Mouse (Mus musculus) myocyte (in vitro differentiated cells): ENCODE data around the gene Lmo1. TPM values are rescaled to one million over a fixed set of nuclear protein-coding genes. Genes with fewer than 3 reads are reported as not detected.

Experiments
- H3K27me3 ChIP-seq: one replicate; pipeline ENCODE4 v1.6.1; 2011; ENCODE audit not compliant: control insufficient read depth, insufficient read depth, insufficient read length
- H3K36me3 ChIP-seq: one replicate; pipeline ENCODE4 v1.6.1; 2011; ENCODE audit not compliant: control insufficient read depth, insufficient read depth
- H3K4me2 ChIP-seq: one replicate; pipeline ENCODE4 v1.6.1; 2011; ENCODE audit warnings: low read depth, control low read depth
- H3K4me3 ChIP-seq: one replicate; pipeline ENCODE4 v1.5.1; 2011; ENCODE audit warnings: mild to moderate bottlenecking, control low read depth, moderate library complexity
- H3K79me2 ChIP-seq: one replicate; pipeline ENCODE4 v1.6.1; 2011; ENCODE audit not compliant: control insufficient read depth, insufficient read depth
- H3ac ChIP-seq: one replicate; pipeline ENCODE4 v1.6.1; 2011; ENCODE audit not compliant: control insufficient read depth, insufficient read length
- CEBPB ChIP-seq: IDR thresholded peaks from 2 replicates; pipeline ENCODE4 v1.6.1; 2011; ENCODE audit warnings: mild to moderate bottlenecking, moderate library complexity; ENCODE audit not compliant: poor library complexity, insufficient read depth, severe bottlenecking
- E2F4 ChIP-seq: IDR thresholded peaks from one replicate; pipeline ENCODE4 v1.6.1; 2011; ENCODE audit warnings: mild to moderate bottlenecking, control low read depth, moderate library complexity; ENCODE audit not compliant: insufficient read depth
- MAX ChIP-seq: IDR thresholded peaks from one replicate; pipeline ENCODE4 v1.6.1; 2011; ENCODE audit warnings: low read depth, mild to moderate bottlenecking, control low read depth
- MYOD1 ChIP-seq, 3 experiments: IDR thresholded peaks; one replicate each; pipeline ENCODE4 v1.6.1; 2011; ENCODE audit warnings: control low read depth in 2 of 3, low read depth in 2 of 3, mild to moderate bottlenecking in 2 of 3, moderate library complexity in 1 of 3; ENCODE audit not compliant: insufficient read length in 2 of 3, control insufficient read depth in 1 of 3
- MYOG ChIP-seq, 3 experiments: IDR thresholded peaks; one replicate each; pipeline ENCODE4 v1.6.1; 2011; ENCODE audit warnings: control low read depth in 2 of 3, low read depth in 2 of 3, mild to moderate bottlenecking in 2 of 3; ENCODE audit not compliant: insufficient read length in 2 of 3, control insufficient read depth in 1 of 3, insufficient read depth in 1 of 3
- POLR2A ChIP-seq: IDR thresholded peaks from one replicate; pipeline ENCODE4 v1.6.1; 2011; ENCODE audit warnings: low read depth, mild to moderate bottlenecking, control low read depth, moderate library complexity; ENCODE audit not compliant: insufficient read length
- POLR2AphosphoS2 ChIP-seq: IDR thresholded peaks from one replicate; pipeline ENCODE4 v1.6.1; 2011; ENCODE audit warnings: low read depth, control low read depth; ENCODE audit not compliant: insufficient read length
- REST ChIP-seq: IDR thresholded peaks from one replicate; pipeline ENCODE4 v1.6.1; 2011; ENCODE audit warnings: mild to moderate bottlenecking, control low read depth, moderate library complexity; ENCODE audit not compliant: insufficient read depth, insufficient read length
- SRF ChIP-seq: IDR thresholded peaks from one replicate; pipeline ENCODE4 v1.6.1; 2011; ENCODE audit warnings: low read depth; ENCODE audit not compliant: control insufficient read depth, insufficient read length
- TCF12 ChIP-seq: IDR thresholded peaks from one replicate; pipeline ENCODE4 v1.6.1; 2011; ENCODE audit warnings: mild to moderate bottlenecking, control low read depth; ENCODE audit not compliant: poor library complexity, insufficient read depth, severe bottlenecking
- TCF3 ChIP-seq: IDR thresholded peaks from one replicate; pipeline ENCODE4 v1.6.1; 2011; ENCODE audit warnings: low read depth, control low read depth; ENCODE audit not compliant: insufficient read length
- USF1 ChIP-seq: IDR thresholded peaks from one replicate; pipeline ENCODE4 v1.6.1; 2011; ENCODE audit warnings: low read depth, mild to moderate bottlenecking, control low read depth, moderate library complexity
- polyA plus RNA-seq: library from polyadenylated mRNA; unstranded; fragments of >200 nt; fragmentation: generic; extraction: Trizol; gene quantifications from one replicate; pipeline ENCODE4 v1.2.1, GENCODE M21; 2012; ENCODE audit warnings: missing spikeins

The Lmo1 gene
- polyA plus RNA-seq, 1 experiment = 0.26 TPM

DNA sequence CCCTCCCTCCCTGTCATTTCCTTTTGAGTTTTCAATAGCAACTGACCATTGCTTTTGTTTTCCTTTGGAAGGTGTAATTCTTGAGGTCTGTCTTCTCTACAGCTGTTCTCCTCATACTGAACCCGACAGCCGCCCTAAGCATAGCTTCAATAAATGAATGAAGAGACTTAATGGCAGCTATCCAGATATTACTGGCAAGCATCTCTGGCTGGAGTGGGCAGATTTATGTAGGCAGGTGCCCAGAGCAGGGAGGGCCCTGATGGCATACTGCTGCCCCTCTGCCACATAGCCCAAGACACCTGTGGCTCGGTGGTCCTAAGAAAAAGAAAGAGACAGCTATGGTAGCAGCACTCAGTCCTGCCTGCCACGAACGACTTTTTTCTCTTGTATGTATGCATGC, 21.5 kb downstream of the Lmo1 start:
- Histone ChIP-seq H3K27me3 (no peaks in the 10 kb centered on the region), H3ac (no peak overlapping the region), H3K36me3 (no peaks in the 10 kb centered on the region), H3K79me2 (no peaks in the 10 kb centered on the region), H3K4me3 (no peak overlapping the region), H3K4me2 (no peak overlapping the region)
- TF ChIP-seq REST = no peak
- no peak for TF ChIP-seq USF1
- TF ChIP-seq MAX = no peak
- no peak for TF ChIP-seq CEBPB
- no peak for TF ChIP-seq POLR2A
- TF ChIP-seq MYOG (IDR thresholded peaks at IDR 0.05; ENCODE audit: control insufficient read depth in 1 of 3, insufficient read depth in 1 of 3, insufficient read length in 2 of 3, low read depth in 2 of 3) = no peak
- no peak for TF ChIP-seq SRF
- no peak for TF ChIP-seq E2F4
- TF ChIP-seq POLR2AphosphoS2 = no peak
- no peak for TF ChIP-seq MYOD1 (IDR thresholded peaks at IDR 0.05; ENCODE audit: control insufficient read depth in 1 of 3, insufficient read length in 2 of 3, low read depth in 2 of 3)
- TF ChIP-seq TCF12 = no peak
- no peak for TF ChIP-seq TCF3

DNA sequence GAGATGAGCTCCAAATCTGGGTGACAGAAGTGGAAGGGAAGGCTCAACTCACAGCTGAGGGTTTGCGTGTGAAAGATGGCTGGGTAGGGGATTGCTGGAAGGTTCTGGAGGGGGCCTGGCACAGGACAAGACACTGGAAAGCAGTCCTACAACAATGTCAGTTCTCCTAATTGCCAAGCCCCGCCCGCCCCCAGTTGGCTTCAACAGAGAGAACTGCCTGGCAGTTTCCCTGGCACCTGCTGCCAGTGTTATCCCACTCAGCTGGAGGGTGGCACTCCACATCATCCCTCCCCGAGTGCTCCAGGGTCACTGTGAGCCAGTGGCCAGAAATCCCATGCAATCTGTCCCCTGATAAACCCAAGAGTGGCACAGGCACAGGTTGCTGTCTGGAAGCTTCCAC, 23.9 kb downstream of the Lmo1 start:
- Histone ChIP-seq H3K4me3 (no peak overlapping the region), H3K4me2 (no peak overlapping the region), H3ac (no peak overlapping the region), H3K27me3 (no peaks in the 10 kb centered on the region), H3K36me3 (no peaks in the 10 kb centered on the region), H3K79me2 (no peaks in the 10 kb centered on the region)
- TF ChIP-seq POLR2AphosphoS2 (no peak), POLR2A (no peak), TCF3 (no peak)

DNA sequence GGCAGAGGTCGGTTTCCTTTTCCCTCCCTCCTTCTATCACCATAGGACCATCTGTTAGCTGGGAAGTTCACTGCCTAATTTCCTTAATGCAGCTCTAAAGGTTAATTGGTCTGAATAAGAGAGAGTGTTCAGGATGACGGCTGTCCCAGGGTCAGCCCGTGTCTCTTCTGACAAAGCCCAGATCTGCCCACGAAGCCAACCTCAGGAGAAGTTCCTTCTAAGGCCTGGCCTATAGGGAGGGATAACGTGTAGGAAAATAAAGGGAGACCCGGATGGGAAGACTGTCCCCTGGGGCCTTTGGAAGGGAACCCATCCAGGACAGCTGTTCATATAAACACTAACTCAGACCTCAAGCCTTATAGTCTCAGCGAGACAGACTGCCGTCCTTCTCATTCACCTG, 29.8 kb downstream of the Lmo1 start:
- H3K79me2 ChIP-seq = no peaks in the 10 kb centered on the region
- TF ChIP-seq CEBPB = no peak
- no peak for TF ChIP-seq SRF
- no peak for TF ChIP-seq MYOG (IDR thresholded peaks at IDR 0.05; ENCODE audit: control insufficient read depth in 1 of 3, insufficient read depth in 1 of 3, insufficient read length in 2 of 3, low read depth in 2 of 3)
- no peak for TF ChIP-seq TCF3
- no peak for TF ChIP-seq USF1
- TF ChIP-seq TCF12 = no peak
- no peak for TF ChIP-seq MYOD1 (IDR thresholded peaks at IDR 0.05; ENCODE audit: control insufficient read depth in 1 of 3, insufficient read length in 2 of 3, low read depth in 2 of 3)
- TF ChIP-seq POLR2AphosphoS2 = no peak
- no peak for TF ChIP-seq POLR2A
- no peak for TF ChIP-seq REST
- no peak for TF ChIP-seq E2F4
- no peak for TF ChIP-seq MAX
- no peak overlapping the region for H3K4me2 ChIP-seq
- no peak overlapping the region for H3ac ChIP-seq
- no peak overlapping the region for H3K4me3 ChIP-seq
- H3K36me3 ChIP-seq = no peaks in the 10 kb centered on the region
- no peaks in the 10 kb centered on the region for H3K27me3 ChIP-seq

DNA sequence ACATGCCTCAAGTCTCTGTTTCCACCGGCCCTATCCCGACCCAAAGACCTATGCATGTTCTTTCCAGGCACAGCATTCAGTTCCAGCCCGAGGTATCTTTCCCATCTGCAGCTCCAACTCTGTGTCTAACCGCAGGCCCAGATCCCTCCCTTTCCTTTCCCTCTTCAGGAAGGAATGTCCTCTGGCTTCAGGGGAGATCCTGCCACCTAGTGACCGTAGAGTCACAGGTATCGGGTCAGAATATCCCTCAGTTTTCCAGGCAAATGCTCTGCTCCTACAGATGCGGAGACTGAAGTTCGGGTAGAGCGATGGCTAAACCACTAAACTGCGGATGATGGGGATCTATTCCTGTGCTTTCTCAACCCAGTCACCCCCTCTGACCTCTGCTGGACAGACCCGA, 30.3 kb downstream of the Lmo1 start:
- Histone ChIP-seq H3K27me3 (no peaks in the 10 kb centered on the region), H3K4me2 (no peak overlapping the region), H3K36me3 (no peaks in the 10 kb centered on the region), H3K4me3 (no peak overlapping the region), H3K79me2 (no peaks in the 10 kb centered on the region), H3ac (no peak overlapping the region)
- no peak for TF ChIP-seq TCF3
- no peak for TF ChIP-seq CEBPB
- TF ChIP-seq TCF12 = no peak
- TF ChIP-seq USF1 = no peak
- TF ChIP-seq POLR2A = no peak
- no peak for TF ChIP-seq POLR2AphosphoS2
- no peak for TF ChIP-seq SRF
- no peak for TF ChIP-seq MYOG (IDR thresholded peaks at IDR 0.05; ENCODE audit: control insufficient read depth in 1 of 3, insufficient read depth in 1 of 3, insufficient read length in 2 of 3, low read depth in 2 of 3)
- no peak for TF ChIP-seq MYOD1 (IDR thresholded peaks at IDR 0.05; ENCODE audit: control insufficient read depth in 1 of 3, insufficient read length in 2 of 3, low read depth in 2 of 3)
- no peak for TF ChIP-seq E2F4
- TF ChIP-seq MAX = no peak
- TF ChIP-seq REST = no peak

DNA sequence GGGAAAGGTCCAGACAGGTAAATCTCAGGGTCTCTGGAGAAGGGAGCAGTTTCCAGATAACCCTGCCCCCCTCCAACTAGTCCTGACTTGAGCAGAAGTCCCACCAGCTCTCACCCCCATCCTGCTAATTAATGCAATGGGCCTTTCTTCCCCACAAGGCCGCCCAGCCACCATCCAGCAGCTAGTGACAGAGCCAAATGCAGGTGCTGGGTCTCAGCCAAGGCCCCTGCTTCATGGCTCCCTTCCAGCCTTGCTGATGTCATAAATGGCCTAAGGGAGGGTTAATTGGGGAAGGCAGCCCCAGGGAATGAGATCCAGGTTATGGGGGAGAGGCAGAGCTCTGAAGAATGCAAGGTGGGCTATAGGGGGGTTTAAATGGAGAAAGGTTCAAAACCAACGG, 32.4 kb downstream of the Lmo1 start:
- Histone ChIP-seq H3ac (no peak overlapping the region), H3K4me3 (no peak overlapping the region), H3K4me2 (no peak overlapping the region), H3K36me3 (no peaks in the 10 kb centered on the region), H3K27me3 (peaks cover 2% of the 10 kb centered on the region), H3K79me2 (no peaks in the 10 kb centered on the region)
- TF ChIP-seq E2F4 (no peak), MYOD1 (IDR thresholded peaks at IDR 0.05; ENCODE audit: control insufficient read depth in 1 of 3, insufficient read length in 2 of 3, low read depth in 2 of 3) (no peak), SRF (no peak), CEBPB (no peak), TCF12 (no peak), MAX (no peak), POLR2AphosphoS2 (no peak), MYOG (IDR thresholded peaks at IDR 0.05; ENCODE audit: control insufficient read depth in 1 of 3, insufficient read depth in 1 of 3, insufficient read length in 2 of 3, low read depth in 2 of 3) (no peak), POLR2A (no peak), USF1 (no peak), TCF3 (no peak), REST (no peak)
